Mouse (Mus musculus) embryonic fibroblast, embryonic 13.5 days (primary cell): ENCODE results near the gene Stat5a. TPM values are rescaled to one million over a fixed set of nuclear protein-coding genes. Genes with fewer than 3 reads are reported as not detected.

Experiments
- H3K27ac ChIP-seq: 2 replicates; pipeline ENCODE4 v1.5.1; 2012; ENCODE audit warnings: low read length, control low read depth, inconsistent platforms; ENCODE audit not compliant: insufficient read depth
- H3K4me1 ChIP-seq: 2 replicates; pipeline ENCODE4 v1.6.1; 2011; ENCODE audit warnings: low read length; ENCODE audit not compliant: control insufficient read depth, insufficient read depth
- H3K4me3 ChIP-seq: 2 replicates; pipeline ENCODE4 v1.5.1; 2011; ENCODE audit warnings: mild to moderate bottlenecking, control low read depth, low read length; ENCODE audit not compliant: insufficient read depth
- CTCF ChIP-seq: IDR thresholded peaks from 2 replicates; pipeline ENCODE4 v1.5.1; 2011; ENCODE audit warnings: mild to moderate bottlenecking, control low read depth, low read length, moderate library complexity, borderline replicate concordance; ENCODE audit not compliant: insufficient read depth
- POLR2A ChIP-seq: IDR thresholded peaks from 2 replicates; pipeline ENCODE4 v1.6.1; 2011; ENCODE audit warnings: low read depth, mild to moderate bottlenecking, control low read depth, low read length, moderate library complexity
- polyA plus RNA-seq: library from polyadenylated mRNA; stranded (reverse); fragments of >200 nt; gene quantifications from 2 replicates; pipeline ENCODE4 v1.2.4, GENCODE M21; 2011; ENCODE audit warnings: low read depth; ENCODE audit not compliant: missing spikeins, insufficient read length

Gene Stat5a
- polyA plus RNA-seq, 1 experiment = 12.4 TPM

- Histone ChIP-seq H3K4me3 (no peak overlapping the region), H3K4me1 (no peaks in the 10 kb centered on the region), H3K27ac (no peak overlapping the region)
- TF ChIP-seq POLR2A (no peak), CTCF (peak; percentile 56; the same call in 1 of the 2 replicates)
Observed at GRCm38 (mm10) chr11:100833466-100833865, 25.7 kb upstream of the Stat5a start.

- TF ChIP-seq CTCF (no peak), POLR2A (no peak)
- H3K4me1 ChIP-seq = no peaks in the 10 kb centered on the region
- no peak overlapping the region for H3K27ac ChIP-seq
- H3K4me3 ChIP-seq = no peak overlapping the region
Observed at GRCm38 (mm10) chr11:100836923-100837702, 22.0 kb upstream of the Stat5a start.

- Histone ChIP-seq H3K4me1 (0 out of 2 replicates have a peak, but pooled peaks cover 3% of the 10 kb centered on the region), H3K4me3 (no peak overlapping the region), H3K27ac (no peak overlapping the region)
- TF ChIP-seq CTCF = no peak
- TF ChIP-seq POLR2A = no peak
Observed at GRCm38 (mm10) chr11:100838894-100839293, 20.3 kb upstream of the Stat5a start.

DNA sequence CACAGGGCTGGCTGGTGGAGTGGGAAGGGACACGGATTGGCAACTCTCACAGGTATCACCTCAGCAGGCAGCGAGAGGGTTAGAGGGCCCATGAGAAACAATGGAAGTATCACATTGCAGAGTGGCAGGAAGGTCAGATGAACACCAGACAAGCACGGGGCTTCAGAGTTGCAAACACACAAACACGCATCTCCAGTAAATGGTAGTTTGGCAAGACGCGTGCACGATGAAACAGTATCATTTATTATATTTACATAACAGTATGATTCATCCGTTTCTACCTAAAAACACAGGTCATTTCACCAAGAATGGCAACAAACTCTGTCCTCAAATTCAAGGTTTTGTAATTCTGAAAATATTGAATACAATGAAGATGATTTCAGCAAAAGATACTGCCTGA lies 19.6 kb upstream of the Stat5a start:
- no peak overlapping the region for H3K27ac ChIP-seq
- no peak overlapping the region for H3K4me3 ChIP-seq
- H3K4me1 ChIP-seq = 0 out of 2 replicates have a peak, but pooled peaks cover 3% of the 10 kb centered on the region
- TF ChIP-seq CTCF = no peak
- no peak for TF ChIP-seq POLR2A

DNA sequence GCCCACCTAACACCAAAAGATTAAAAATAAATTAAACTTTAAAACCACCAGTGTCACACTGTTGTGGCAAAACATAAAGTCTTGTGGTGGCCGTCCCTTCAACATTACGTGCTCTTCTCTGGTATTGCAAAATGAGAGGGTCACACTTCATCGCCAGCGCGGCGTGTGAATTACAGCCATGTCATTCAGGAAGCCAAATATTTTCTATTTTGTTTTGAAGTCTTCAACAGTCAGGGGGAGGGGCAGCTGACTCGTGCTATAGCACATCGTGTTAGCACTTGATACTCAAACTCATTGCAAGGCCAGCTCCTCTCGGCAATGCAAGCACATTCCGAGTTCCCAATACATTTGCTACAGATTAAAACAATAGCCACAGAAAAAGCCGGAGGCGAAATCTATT lies 18.3 kb upstream of the Stat5a start:
- no peak overlapping the region for H3K4me3 ChIP-seq
- 0 out of 2 replicates have a peak, but pooled peaks cover 3% of the 10 kb centered on the region for H3K4me1 ChIP-seq
- TF ChIP-seq POLR2A (no peak), CTCF (no peak)
- H3K27ac ChIP-seq = no peak overlapping the region

DNA sequence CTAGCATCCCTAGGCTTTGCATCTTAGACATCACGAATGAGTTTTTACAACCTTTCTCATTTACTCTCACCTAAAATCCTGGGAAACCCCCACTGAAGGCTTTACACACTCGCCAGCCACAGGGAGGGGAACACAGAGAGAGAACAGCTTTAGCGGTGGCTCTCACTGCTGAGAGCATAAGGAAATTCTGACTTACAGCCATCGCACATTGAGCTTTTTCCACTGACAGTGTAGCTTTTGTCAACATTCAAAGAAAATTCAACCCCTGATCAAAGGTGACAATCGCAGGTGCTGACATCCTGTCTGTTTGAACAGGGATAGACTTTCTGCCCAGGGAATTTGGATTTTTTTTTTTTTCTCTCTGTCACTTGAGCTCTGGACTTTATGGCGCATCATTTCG lies 17.1 kb upstream of the Stat5a start:
- Histone ChIP-seq H3K4me1 (0 out of 2 replicates have a peak, but pooled peaks cover 3% of the 10 kb centered on the region), H3K27ac (no peak overlapping the region), H3K4me3 (no peak overlapping the region)
- no peak for TF ChIP-seq POLR2A
- no peak for TF ChIP-seq CTCF

- Histone ChIP-seq H3K27ac (no peak overlapping the region), H3K4me3 (no peak overlapping the region), H3K4me1 (0 out of 2 replicates have a peak, but pooled peaks cover 3% of the 10 kb centered on the region)
- TF ChIP-seq CTCF (no peak), POLR2A (no peak)
Observed at GRCm38 (mm10) chr11:100843070-100843669, 16.0 kb upstream of the Stat5a start.

DNA sequence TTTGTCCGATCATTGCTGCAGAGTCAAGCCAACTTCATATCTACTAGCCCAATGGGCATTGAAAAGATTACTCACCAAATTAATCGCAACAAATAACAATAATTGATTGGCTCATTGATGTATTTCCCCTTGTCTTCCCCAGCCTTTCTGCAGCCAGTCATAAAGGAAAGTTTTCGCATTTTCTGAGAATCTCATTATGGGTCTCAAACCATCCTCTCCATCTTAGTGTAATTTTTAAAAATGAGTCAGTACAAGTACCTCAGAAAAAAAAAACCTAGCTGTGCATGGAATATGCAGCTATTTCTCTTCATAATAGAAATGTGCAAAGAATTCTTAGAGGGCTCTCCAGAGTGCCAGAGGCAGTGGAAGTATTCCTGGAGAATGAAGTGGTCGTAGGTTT lies 15.0 kb upstream of the Stat5a start:
- no peak for TF ChIP-seq CTCF
- no peak for TF ChIP-seq POLR2A
- Histone ChIP-seq H3K4me1 (peaks cover 5% of the 10 kb centered on the region; the same call in 1 of the 2 replicates), H3K4me3 (no peak overlapping the region), H3K27ac (no peak overlapping the region)

DNA sequence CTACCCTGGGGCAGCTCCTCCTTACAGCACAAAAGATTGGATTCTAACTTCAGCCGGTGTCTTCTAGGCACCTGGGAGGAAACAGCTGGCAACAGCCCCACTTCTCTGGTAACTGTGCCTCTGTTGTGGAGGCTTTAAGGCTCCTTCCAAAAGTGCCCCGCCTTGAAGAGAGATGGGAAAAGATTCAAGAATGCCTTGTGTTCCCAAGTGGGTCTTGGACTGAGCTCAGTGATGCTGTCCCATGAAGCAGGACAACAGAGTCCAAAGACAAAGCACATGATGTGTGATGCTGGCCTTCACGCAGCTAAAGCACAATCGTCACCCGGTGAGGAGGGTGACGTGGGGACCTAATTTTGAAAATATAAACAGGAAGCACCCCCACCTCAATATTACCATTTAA lies 13.4 kb upstream of the Stat5a start:
- no peak for TF ChIP-seq CTCF

DNA sequence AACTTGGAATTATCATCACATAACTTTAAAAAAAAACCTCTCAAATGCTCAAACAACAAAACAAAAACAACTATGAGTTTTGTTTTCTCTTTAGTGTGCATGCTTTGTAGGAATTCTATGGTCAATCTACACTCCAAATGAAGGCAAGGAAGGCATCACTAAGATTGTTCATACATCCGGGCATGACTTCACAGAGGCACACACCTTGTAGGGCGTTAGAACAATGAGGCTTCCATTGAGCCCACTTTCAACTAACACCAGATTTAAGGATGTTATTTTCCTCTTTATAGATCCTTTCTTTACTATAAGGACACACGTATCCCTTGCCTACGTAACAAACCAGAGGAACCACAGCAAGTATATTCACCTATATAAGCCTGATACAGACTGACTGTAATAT lies 11.6 kb upstream of the Stat5a start:
- no peak for TF ChIP-seq CTCF
- no peak for TF ChIP-seq POLR2A
- H3K27ac ChIP-seq = no peak overlapping the region
- no peak overlapping the region for H3K4me3 ChIP-seq
- H3K4me1 ChIP-seq = peaks cover 5% of the 10 kb centered on the region; the same call in 1 of the 2 replicates

More for the DNA sequence above, 13.4 kb upstream of the Stat5a start:
- no peak overlapping the region for H3K27ac ChIP-seq
- H3K4me3 ChIP-seq = no peak overlapping the region
- H3K4me1 ChIP-seq = peaks cover 5% of the 10 kb centered on the region; the same call in 1 of the 2 replicates
